Mouse (Mus musculus): Measurements from ENCODE around the gene Unc93a2. TPM values are rescaled to one million over a fixed set of nuclear protein-coding genes. Genes with fewer than 3 reads are reported as not detected.
"Not testable (repeated sequence)": the region's sequence is repeated elsewhere in the genome, so short reads cannot be mapped to it uniquely, and the experiment has no call there.

The Unc93a2 gene
- under 1 TPM in 1 of 3 experiments, not detected in 2; 0.20 TPM for polyA plus RNA-seq (2017; shearing (Covaris generic))

GRCm38 (mm10) chr17:7385364-7385763 lies at the start of gene Unc93a2:
Gene Unc93a2, minus strand, starts transcription at chr17:7385464.
- ATAC-seq, result not testable (repeated sequence)

DNA sequence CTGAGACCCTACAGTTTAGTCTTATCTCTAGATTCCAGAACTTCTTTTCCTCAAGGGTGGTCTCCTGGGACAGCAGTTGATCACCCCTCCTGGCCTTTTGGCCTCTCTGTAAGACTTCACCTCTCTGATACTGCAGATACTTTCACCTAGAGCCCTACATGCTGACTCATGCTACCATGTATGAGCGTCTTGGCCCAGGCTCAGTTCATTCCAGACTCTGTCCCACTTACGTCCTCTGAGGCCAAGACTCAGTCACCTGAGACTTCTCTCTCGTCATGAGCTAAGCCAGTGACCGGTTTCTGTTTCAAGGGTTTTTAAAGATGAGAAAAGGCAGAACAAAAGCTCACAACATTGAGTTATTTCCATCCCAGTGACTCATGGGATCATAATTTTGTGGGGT lies 48.9 kb upstream of the Unc93a2 start:
- not testable (repeated sequence) for ATAC-seq

- ATAC-seq, result not testable (repeated sequence)
Observed at GRCm38 (mm10) chr17:7430210-7430631, 45.0 kb upstream of the Unc93a2 start.

GRCm38 (mm10) chr17:7420191-7420973 lies 35.1 kb upstream of the Unc93a2 start:
- not testable (repeated sequence) for ATAC-seq

GRCm38 (mm10) chr17:7414601-7415310 lies 29.5 kb upstream of the Unc93a2 start:
- ATAC-seq, result not testable (repeated sequence)

- not testable (repeated sequence) for ATAC-seq
Observed at GRCm38 (mm10) chr17:7413336-7413735, 28.1 kb upstream of the Unc93a2 start.

DNA sequence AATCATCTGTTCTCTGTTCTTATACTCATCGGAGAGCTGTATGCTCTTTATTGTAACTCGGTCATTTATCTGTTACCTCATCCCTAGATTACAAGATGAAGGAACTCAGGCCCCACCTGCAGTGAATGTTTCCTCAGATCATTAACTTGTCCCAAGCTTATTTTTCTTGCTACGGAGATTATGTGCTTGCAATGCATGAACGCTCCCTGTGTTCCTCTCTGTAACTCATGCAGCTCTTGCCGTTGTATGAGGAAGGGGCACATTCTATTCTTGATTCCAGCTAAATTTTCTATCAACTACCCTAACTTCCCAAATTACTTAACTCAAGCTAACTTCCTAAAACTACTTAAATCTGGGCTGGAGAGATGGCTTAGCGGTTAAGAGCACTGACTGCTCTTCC lies 14.5 kb upstream of the Unc93a2 start:
- not testable (repeated sequence) for ATAC-seq

DNA sequence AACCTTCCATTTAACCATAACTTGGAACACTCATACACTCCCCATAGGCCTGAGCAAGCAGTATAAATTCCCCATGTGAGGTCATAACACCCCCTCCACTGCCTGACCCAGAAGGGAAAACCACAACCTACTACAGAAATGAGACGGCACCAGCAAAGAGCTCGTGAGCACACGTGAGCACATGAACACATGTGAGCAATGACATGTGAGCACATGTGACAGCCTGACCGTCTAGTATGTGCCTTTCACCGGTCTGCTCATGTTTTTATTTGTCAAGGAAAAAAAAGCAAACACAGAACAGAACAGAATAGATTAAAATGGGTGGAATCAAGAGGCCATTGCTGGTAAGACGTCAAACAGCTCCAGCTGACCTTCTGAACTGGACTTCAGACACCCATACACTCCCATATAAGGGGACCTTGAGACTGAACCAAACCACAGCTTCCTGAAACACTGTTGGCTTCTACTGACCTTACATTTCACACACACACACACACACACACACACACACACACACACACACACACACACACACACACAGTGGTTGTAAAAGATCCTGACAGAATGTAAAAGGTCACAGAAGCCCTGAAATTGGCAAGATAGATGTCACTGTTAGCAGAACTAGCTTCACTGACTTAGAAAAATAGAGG lies 13.1 kb upstream of the Unc93a2 start:
- ATAC-seq, result peak; percentile 69

DNA sequence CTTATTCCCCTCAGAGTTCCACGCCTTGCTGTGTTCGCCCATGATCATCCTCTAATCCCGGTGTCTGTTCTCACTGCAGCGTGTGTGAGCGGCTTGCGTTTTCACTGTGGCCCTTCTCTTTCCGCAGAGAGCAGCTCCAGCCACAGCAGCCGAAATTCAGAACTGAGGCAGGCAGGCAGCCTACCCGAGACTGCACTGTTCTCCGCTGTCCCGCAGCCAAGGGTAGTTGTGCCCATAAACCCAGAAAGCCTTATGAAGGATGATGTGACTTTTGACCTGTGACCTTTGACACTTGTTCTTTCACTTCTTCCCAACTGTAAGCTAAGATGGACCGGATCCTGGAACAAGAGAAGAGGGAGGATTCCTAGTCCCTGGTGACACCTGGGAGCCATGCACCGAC lies 11.8 kb upstream of the Unc93a2 start:
- not testable (repeated sequence) for ATAC-seq

- not testable (repeated sequence) for ATAC-seq
Observed at GRCm38 (mm10) chr17:7396288-7396687, 11.0 kb upstream of the Unc93a2 start.

GRCm38 (mm10) chr17:7395671-7396070 lies 10.4 kb upstream of the Unc93a2 start:
- not testable (repeated sequence) for ATAC-seq

- not testable (repeated sequence) for ATAC-seq
Observed at GRCm38 (mm10) chr17:7395116-7395515, 9.9 kb upstream of the Unc93a2 start.

DNA sequence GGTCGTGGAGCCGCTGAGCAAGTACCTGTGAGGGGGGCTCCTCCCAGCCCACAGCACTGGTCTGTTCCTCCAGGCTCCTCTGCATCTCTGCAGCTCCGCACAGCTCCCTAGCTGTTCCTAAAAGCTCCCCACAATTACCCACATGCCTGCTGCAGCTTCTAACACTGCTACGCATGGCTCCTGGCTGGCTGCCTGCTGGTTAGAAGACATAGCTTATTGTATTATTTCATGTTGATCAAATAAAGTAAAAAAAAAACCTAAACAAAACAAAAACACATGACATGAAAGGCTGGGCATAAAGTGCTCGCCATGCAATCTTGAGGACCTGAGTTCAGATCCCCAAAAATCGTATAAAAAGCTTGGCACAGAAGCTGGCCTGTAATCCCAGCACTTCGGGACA lies 4.6 kb upstream of the Unc93a2 start:
- not testable (repeated sequence) for ATAC-seq

DNA sequence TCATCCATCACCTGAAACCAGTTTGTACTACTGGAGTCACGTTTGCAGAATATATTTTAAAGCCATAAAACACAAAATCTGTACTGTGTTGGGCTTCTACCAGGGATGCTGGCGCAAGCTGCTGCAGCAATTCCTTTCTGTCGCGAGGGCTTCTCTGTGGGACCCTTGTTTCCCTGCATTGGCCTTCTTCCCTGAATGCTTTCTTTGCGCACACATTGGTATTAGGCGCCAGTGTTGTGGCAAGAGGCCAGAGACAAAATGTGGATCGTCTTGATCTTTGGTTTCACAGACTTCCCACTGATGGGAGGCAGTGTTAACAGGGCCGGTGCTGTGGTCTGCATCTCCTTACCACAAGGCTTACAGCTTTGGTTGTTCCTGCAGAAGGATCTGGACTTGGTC lies 3.7 kb upstream of the Unc93a2 start:
- not testable (repeated sequence) for ATAC-seq

GRCm38 (mm10) chr17:7388341-7388957 lies 3.2 kb upstream of the Unc93a2 start:
- not testable (repeated sequence) for ATAC-seq

DNA sequence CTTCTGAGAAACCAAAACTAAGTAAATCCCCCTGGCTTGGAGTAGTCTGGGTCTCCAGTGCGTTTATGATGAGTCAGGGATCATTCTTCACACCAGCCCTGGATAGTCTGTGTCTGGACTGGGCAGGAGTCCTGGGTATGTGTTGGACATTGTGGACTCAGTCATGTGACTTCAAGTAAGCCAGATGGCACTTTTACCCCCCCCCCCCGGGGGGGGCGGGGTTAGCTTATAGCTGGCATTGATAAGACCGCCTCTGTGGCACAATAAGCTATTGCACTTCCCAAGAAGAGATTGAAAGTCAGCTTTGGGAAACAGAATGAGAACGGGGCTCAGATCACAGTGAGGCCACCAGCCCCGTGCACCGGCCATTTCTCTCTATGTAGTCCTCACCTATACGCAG lies 752 bp upstream of the Unc93a2 start:
- not testable (repeated sequence) for ATAC-seq

GRCm38 (mm10) chr17:7383167-7384143 lies 1.8 kb downstream of the Unc93a2 start:
- ATAC-seq, result not testable (repeated sequence)

GRCm38 (mm10) chr17:7382711-7383110 lies 2.6 kb downstream of the Unc93a2 start:
- not testable (repeated sequence) for ATAC-seq

DNA sequence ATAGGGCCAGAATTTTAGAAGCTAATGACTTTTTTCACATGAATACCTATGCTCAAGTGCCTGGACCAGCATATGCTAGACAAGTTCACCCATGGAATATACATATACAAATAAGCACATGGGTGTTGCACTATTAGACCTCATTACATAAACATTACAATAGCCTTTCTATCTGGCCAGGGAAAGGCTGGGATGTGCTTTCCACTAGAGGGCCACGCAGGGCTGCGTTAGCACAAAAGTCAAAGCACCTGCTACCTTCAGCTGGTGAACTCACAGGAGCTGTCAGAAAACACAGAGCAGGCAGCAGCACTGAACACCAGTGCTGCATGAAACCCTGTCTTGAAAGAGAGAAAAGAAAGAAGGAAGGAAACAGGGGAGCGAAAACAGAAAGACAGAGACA lies 7.4 kb downstream of the Unc93a2 start:
- ATAC-seq, result not testable (repeated sequence)

GRCm38 (mm10) chr17:7376951-7377700 lies 8.1 kb downstream of the Unc93a2 start:
- not testable (repeated sequence) for ATAC-seq

GRCm38 (mm10) chr17:7371879-7372278 lies 13.4 kb downstream of the Unc93a2 start, which contains the start of gene Gm49630:
Gene Gm49630, minus strand, starts transcription at chr17:7371979.
- not testable (repeated sequence) for ATAC-seq

All from inflammation-experienced regulatory T-cells, adult 6 months (primary cell).